Mouse (Mus musculus): ENCODE results near the gene Gm11027. TPM values are rescaled to one million over a fixed set of nuclear protein-coding genes. Genes with fewer than 3 reads are reported as not detected.

The Gm11027 gene
- total and polyA plus RNA-seq, 3 experiments = not detected

GRCm38 (mm10) chr12:116280653-116281364 is 5.6 kb downstream of the Gm11027 start, which contains the start of gene Esyt2 (continued):
- TF ChIP-seq MAX (IDR thresholded peaks at IDR 0.05; ENCODE audit: low read length) = peak; percentile 43; the same call in 1 of the 2 replicates
- no peak for TF ChIP-seq UBTF (IDR thresholded peaks at IDR 0.05; ENCODE audit: low read depth, low read length)

DNA sequence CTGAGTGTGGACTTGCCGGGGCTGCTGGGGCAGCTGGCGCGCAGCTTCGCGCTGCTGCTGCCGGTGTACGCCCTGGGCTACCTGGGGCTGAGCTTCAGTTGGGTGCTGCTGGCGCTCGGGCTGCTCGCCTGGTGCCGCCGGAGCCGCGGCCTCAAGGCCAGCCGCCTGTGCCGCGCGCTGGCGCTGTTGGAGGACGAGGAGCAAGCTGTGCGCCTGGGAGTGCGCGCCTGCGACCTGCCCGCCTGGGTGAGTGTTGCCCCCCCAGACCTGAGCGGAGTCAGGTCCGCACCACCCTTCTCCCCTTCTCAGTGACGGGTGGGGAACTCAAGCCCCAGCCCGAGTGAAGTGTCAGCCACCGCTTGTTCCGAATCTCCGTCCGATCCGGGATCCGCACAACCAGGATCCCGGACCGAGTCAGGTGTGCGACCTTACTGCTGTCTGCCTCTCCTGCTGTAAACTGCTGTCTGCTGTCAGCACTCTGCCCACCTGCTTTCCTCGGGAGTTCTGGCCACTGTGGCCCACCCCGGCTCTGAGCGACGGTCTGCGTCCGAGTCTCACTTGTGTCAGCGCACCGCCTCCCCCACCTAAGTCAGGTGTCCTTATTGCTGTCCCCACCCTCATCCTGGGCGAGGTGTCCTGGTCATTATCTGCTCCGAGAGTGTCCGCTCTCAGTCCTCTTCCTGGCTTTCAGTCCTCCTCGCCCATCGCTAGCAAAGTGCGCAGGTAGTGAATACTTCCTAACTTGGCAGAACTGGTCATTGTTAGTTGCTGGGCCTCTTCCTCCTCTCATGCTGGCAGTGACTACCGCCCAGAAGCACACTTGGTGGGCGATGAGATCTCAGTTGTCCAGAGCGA is 6.5 kb downstream of the Gm11027 start:
- in situ Hi-C loops (cut with MboI; ENCODE audit: low pct_ligation_motif_present, low pct_unique_long_range_greater_than_20kb, low sequenced_read_pairs) = loop anchor here (25.0 kb wide), 1 partner anchor 131 kb away; the partner anchor contains the start of gene Ncapg2

GRCm38 (mm10) chr12:116282856-116283255 is 7.7 kb downstream of the Gm11027 start:
- H3K4me2 ChIP-seq (ENCODE audit: insufficient read depth, low read depth, poor library complexity, severe bottlenecking) = no peak overlapping the region
- H3K9ac ChIP-seq (ENCODE audit: insufficient read depth, low read depth) = no peak overlapping the region
- dilution Hi-C loops (cut with MboI; ENCODE audit: extremely low pct_ligation_motif_present, extremely low pct_unique_long_range_greater_than_20kb, low sequenced_read_pairs) = no loop called here
- no peak for DNase-seq (ENCODE audit: extremely low read depth)
- H3K4me3 ChIP-seq (replicated peaks in 1 of 3; ENCODE audit: low read depth in 2 of 3, low read length in 2 of 3, poor library complexity in 1 of 3) = no peak overlapping the region
- in situ Hi-C loops (cut with MboI; ENCODE audit: low pct_ligation_motif_present, low pct_unique_long_range_greater_than_20kb, low sequenced_read_pairs) = loop anchor here (25.0 kb wide), 1 partner anchor 129 kb away; the partner anchor contains the start of gene Ncapg2
- H3K4me1 ChIP-seq (ENCODE audit: control insufficient read depth in 1 of 2, insufficient read depth in 2 of 2) = peaks cover 0 to 13% of the 10 kb centered on the region in 2 experiments; a peak in 3 of 4 replicates
- H3K9me3 ChIP-seq (replicated peaks; ENCODE audit: low read length) = no peaks in the 10 kb centered on the region
- no peaks in the 10 kb centered on the region for H3K27me3 ChIP-seq (replicated peaks)
- peaks cover 0 to 2% of the 10 kb centered on the region in 2 experiments for H3K36me3 ChIP-seq (replicated peaks in 1 of 2; ENCODE audit: control insufficient read depth in 1 of 2, insufficient read depth in 1 of 2, low read length in 1 of 2)
- H3K79me2 ChIP-seq (replicated peaks; ENCODE audit: control insufficient read depth, extremely low read depth, insufficient read depth, poor library complexity, severe bottlenecking) = peaks cover 3% of the 10 kb centered on the region
- TF ChIP-seq ELF1 (IDR thresholded peaks at IDR 0.05; ENCODE audit: low read depth, low read length) (no peak), MAX (IDR thresholded peaks at IDR 0.05; ENCODE audit: low read length) (no peak), PAX5 (IDR thresholded peaks at IDR 0.05; ENCODE audit: low read length) (no peak), BHLHE40 (IDR thresholded peaks at IDR 0.05; ENCODE audit: low read depth, low read length) (no peak), MAFK (IDR thresholded peaks at IDR 0.05; ENCODE audit: insufficient replicate concordance, low read length) (no peak)
- no peak overlapping the region for H3K27ac ChIP-seq (ENCODE audit: insufficient read depth, low read depth)

More for the DNA sequence above, 6.5 kb downstream of the Gm11027 start:
- H3K9me3 ChIP-seq (replicated peaks; ENCODE audit: low read length) = no peaks in the 10 kb centered on the region
- no peaks in the 10 kb centered on the region for H3K27me3 ChIP-seq (replicated peaks)
- peak overlapping the region; percentile 52 for H3K9ac ChIP-seq (ENCODE audit: insufficient read depth, low read depth)
- peaks cover 0 to 2% of the 10 kb centered on the region in 2 experiments for H3K36me3 ChIP-seq (replicated peaks in 1 of 2; ENCODE audit: control insufficient read depth in 1 of 2, insufficient read depth in 1 of 2, low read length in 1 of 2)
- peak; percentile 26 for DNase-seq (ENCODE audit: extremely low read depth)
- H3K4me3 ChIP-seq (replicated peaks in 1 of 3; ENCODE audit: low read depth in 2 of 3, low read length in 2 of 3, poor library complexity in 1 of 3) = peak overlapping the region; percentile 85 to 95 (median 91)
- peak overlapping the region; percentile 5; the same call in 1 of the 2 replicates for H3K27ac ChIP-seq (ENCODE audit: insufficient read depth, low read depth)
- dilution Hi-C loops (cut with MboI; ENCODE audit: extremely low pct_ligation_motif_present, extremely low pct_unique_long_range_greater_than_20kb, low sequenced_read_pairs) = no loop called here
- H3K4me2 ChIP-seq (ENCODE audit: insufficient read depth, low read depth, poor library complexity, severe bottlenecking) = peak overlapping the region; percentile 64
- peaks cover 3% of the 10 kb centered on the region; the same call in 1 of the 2 replicates for H3K79me2 ChIP-seq (replicated peaks; ENCODE audit: control insufficient read depth, extremely low read depth, insufficient read depth, poor library complexity, severe bottlenecking)
- peaks cover 0 to 13% of the 10 kb centered on the region in 2 experiments; a peak in 3 of 4 replicates for H3K4me1 ChIP-seq (ENCODE audit: control insufficient read depth in 1 of 2, insufficient read depth in 2 of 2)
- no peak for TF ChIP-seq MAX (IDR thresholded peaks at IDR 0.05; ENCODE audit: low read length)
- 0 out of 2 replicates have a peak, but pooled peaks have one; percentile 31 for TF ChIP-seq MXI1 (IDR thresholded peaks at IDR 0.05; ENCODE audit: low read depth, low read length)
- peak; percentile 63 for TF ChIP-seq UBTF (IDR thresholded peaks at IDR 0.05; ENCODE audit: low read depth, low read length)
